Mouse (Mus musculus): Measurements from ENCODE around the gene Mrpl35. TPM values are rescaled to one million over a fixed set of nuclear protein-coding genes. Genes with fewer than 3 reads are reported as not detected.
"Not testable (repeated sequence)": the region's sequence is repeated elsewhere in the genome, so short reads cannot be mapped to it uniquely, and the experiment has no call there.

The Mrpl35 gene
- 10 to 100 TPM; 31.2 to 31.8 TPM for total RNA-seq (2021)
- long read RNA-seq, experiment 1, transcript Mrpl35-201 (4 exons, 3,721 nt), result major isoform, 29 of 31 reads
- long read RNA-seq, experiment 1, partial matches to known transcripts, result 1 of 31 reads
- long read RNA-seq, experiment 1, other reads (novel, unspliced or antisense), result 1 of 31 reads
- long read RNA-seq, experiment 2, transcript Mrpl35-201 (4 exons, 3,721 nt), result major isoform, 31 of 31 reads
- long read RNA-seq, experiment 2, partial matches to known transcripts, result 0 of 31 reads
- long read RNA-seq, experiment 2, other reads (novel, unspliced or antisense), result 0 of 31 reads

- TF ChIP-seq CTCF (conservative IDR thresholded peaks at IDR 0.05), result no peak
- no peak for DNase-seq (ENCODE audit: low spot score in 2 of 2)
- Histone ChIP-seq H3K4me3 (no peak within 1 kb of the TSS), H3K27ac (no peak within 1 kb of the TSS)
Observed at GRCm38 (mm10) chr6:71826869-71827268, at the start of gene Mrpl35. Gene Mrpl35 (minus strand): TSS chr6:71826969.

GRCm38 (mm10) chr6:71871396-71871795 lies 44.6 kb upstream of the Mrpl35 start:
- no peak for TF ChIP-seq CTCF (conservative IDR thresholded peaks at IDR 0.05)
- Histone ChIP-seq H3K27ac (no peak overlapping the region), H3K4me3 (no peak overlapping the region)
- no peak for DNase-seq (ENCODE audit: low spot score in 2 of 2)

- peak; percentile 72 for TF ChIP-seq CTCF (conservative IDR thresholded peaks at IDR 0.05)
- no peak overlapping the region for H3K27ac ChIP-seq
- no peak for DNase-seq (ENCODE audit: low spot score in 2 of 2)
- H3K4me3 ChIP-seq, result no peak overlapping the region
Observed at GRCm38 (mm10) chr6:71868809-71869208, 42.0 kb upstream of the Mrpl35 start.

GRCm38 (mm10) chr6:71867751-71868150 lies 41.0 kb upstream of the Mrpl35 start:
- no peak for TF ChIP-seq CTCF (conservative IDR thresholded peaks at IDR 0.05)
- no peak overlapping the region for H3K27ac ChIP-seq
- H3K4me3 ChIP-seq, result no peak overlapping the region
- DNase-seq (ENCODE audit: low spot score in 2 of 2), result peak; percentile 45 to 48

GRCm38 (mm10) chr6:71846906-71847305 lies 20.1 kb upstream of the Mrpl35 start:
- not testable (repeated sequence) for H3K4me3 ChIP-seq; H3K27ac ChIP-seq; DNase-seq (ENCODE audit: low spot score in 2 of 2)

GRCm38 (mm10) chr6:71840597-71841290 lies 14.0 kb upstream of the Mrpl35 start:
- Histone ChIP-seq H3K4me3 (no peak overlapping the region), H3K27ac (peak overlapping the region; percentile 48)
- TF ChIP-seq CTCF (conservative IDR thresholded peaks at IDR 0.05), result no peak
- DNase-seq (ENCODE audit: low spot score in 2 of 2), result no peak

- DNase-seq (ENCODE audit: low spot score in 2 of 2), result no peak
- no peak for TF ChIP-seq CTCF (conservative IDR thresholded peaks at IDR 0.05)
Observed at GRCm38 (mm10) chr6:71839815-71840214, 13.0 kb upstream of the Mrpl35 start.

GRCm38 (mm10) chr6:71836811-71837210 lies 10.0 kb upstream of the Mrpl35 start:
- DNase-seq (ENCODE audit: low spot score in 2 of 2), result no peak
- H3K27ac ChIP-seq, result no peak overlapping the region
- TF ChIP-seq CTCF (conservative IDR thresholded peaks at IDR 0.05), result no peak
- H3K4me3 ChIP-seq, result no peak overlapping the region

More at GRCm38 (mm10) chr6:71839815-71840214, 13.0 kb upstream of the Mrpl35 start:
- H3K4me3 ChIP-seq, result no peak overlapping the region
- H3K27ac ChIP-seq, result no peak overlapping the region

GRCm38 (mm10) chr6:71831581-71831960 lies 4.8 kb upstream of the Mrpl35 start:
- peak overlapping the region; percentile 79 for H3K4me3 ChIP-seq
- H3K27ac ChIP-seq, result peak overlapping the region; percentile 94
- peak; percentile 95 to 98 for DNase-seq (ENCODE audit: low spot score in 2 of 2)
- TF ChIP-seq CTCF (conservative IDR thresholded peaks at IDR 0.05), result no peak

GRCm38 (mm10) chr6:71830690-71831580 lies 4.2 kb upstream of the Mrpl35 start, which contains the start of gene Immt:
Gene Immt (plus strand): TSS chr6:71831331.
- Histone ChIP-seq H3K27ac (peak within 1 kb of the TSS; percentile 94), H3K4me3 (peak within 1 kb of the TSS; percentile 79)
- DNase-seq (ENCODE audit: low spot score in 2 of 2), result peak; percentile 96 to 98
- TF ChIP-seq CTCF (conservative IDR thresholded peaks at IDR 0.05), result peak; percentile 37

- H3K27ac ChIP-seq, result no peak overlapping the region
- H3K4me3 ChIP-seq, result no peak overlapping the region
- no peak for TF ChIP-seq CTCF (conservative IDR thresholded peaks at IDR 0.05)
- DNase-seq (ENCODE audit: low spot score in 2 of 2), result no peak
Observed at GRCm38 (mm10) chr6:71829768-71830167, 3.0 kb upstream of the Mrpl35 start.

GRCm38 (mm10) chr6:71823961-71824360 lies 2.8 kb downstream of the Mrpl35 start:
- peak overlapping the region; percentile 76 for H3K4me3 ChIP-seq
- no peak for TF ChIP-seq CTCF (conservative IDR thresholded peaks at IDR 0.05)
- H3K27ac ChIP-seq, result peak overlapping the region; percentile 76
- no peak for DNase-seq (ENCODE audit: low spot score in 2 of 2)

- no peak for TF ChIP-seq CTCF (conservative IDR thresholded peaks at IDR 0.05)
- Histone ChIP-seq H3K4me3 (peak overlapping the region; percentile 76), H3K27ac (peak overlapping the region; percentile 76)
- DNase-seq (ENCODE audit: low spot score in 2 of 2), result peak; percentile 86 to 89
Observed at GRCm38 (mm10) chr6:71823488-71823887, 3.3 kb downstream of the Mrpl35 start.
